Mouse (Mus musculus) left cerebral cortex, postnatal 25 days (tissue): ENCODE results near the gene Cep152. TPM values are rescaled to one million over a fixed set of nuclear protein-coding genes. Genes with fewer than 3 reads are reported as not detected.

ENCODE experiments used
- DNase-seq, 2 experiments: peaks; one replicate each; pipeline ENCODE4 v3.0.0; 2022; ENCODE audit warnings: low spot score in 2 of 2, mixed read lengths in 1 of 2
- intact Hi-C: fragments of 180-260 bp; cut with DNase I; formaldehyde crosslinking; loops from one replicate; pipeline ENCODE4 v1.15.1; 2025
- total RNA-seq, 2 experiments: library from RNA; stranded (reverse); gene quantifications; 2 replicates each; pipeline ENCODE4 v1.2.3; 2021

Gene Cep152
- total RNA-seq, 2 experiments from 2014 or later, result 2.0 to 2.5 TPM

- intact Hi-C loops, result no loop called here
- DNase-seq, result no peak
These were observed 48.4 kb downstream of the Cep152 start for GRCm38 (mm10) chr2:125576498-125576897.

- intact Hi-C loops, result no loop called here
These were observed 49.1 kb downstream of the Cep152 start for GRCm38 (mm10) chr2:125575766-125576165.

GRCm38 (mm10) chr2:125563884-125564283 lies 61.0 kb downstream of the Cep152 start:
- DNase-seq, result peak in 1 of 2 experiments; percentile 58
- intact Hi-C loops, result no loop called here

More at GRCm38 (mm10) chr2:125575766-125576165, 49.1 kb downstream of the Cep152 start:
- peak; percentile 23 to 56 for DNase-seq

GRCm38 (mm10) chr2:125562407-125562806 lies 62.5 kb downstream of the Cep152 start:
- no peak for DNase-seq
- intact Hi-C loops, result no loop called here

GRCm38 (mm10) chr2:125560037-125560436 lies 64.9 kb downstream of the Cep152 start:
- intact Hi-C loops, result no loop called here
- DNase-seq, result no peak

- no peak for DNase-seq
- intact Hi-C loops, result no loop called here
These were observed 66.0 kb downstream of the Cep152 start for GRCm38 (mm10) chr2:125558634-125559589.

GRCm38 (mm10) chr2:125555830-125556229 lies 69.1 kb downstream of the Cep152 start:
- intact Hi-C loops, result no loop called here
- DNase-seq, result no peak

- intact Hi-C loops, result no loop called here
- no peak for DNase-seq
These were observed 75.9 kb downstream of the Cep152 start for GRCm38 (mm10) chr2:125548806-125549578.

- no peak for DNase-seq
- intact Hi-C loops, result no loop called here
These were observed 79.9 kb downstream of the Cep152 start for GRCm38 (mm10) chr2:125544986-125545385.

- intact Hi-C loops, result no loop called here
- DNase-seq, result no peak
These were observed 81.3 kb downstream of the Cep152 start for GRCm38 (mm10) chr2:125543646-125544045.

- DNase-seq, result no peak
- intact Hi-C loops, result no loop called here
These were observed 83.5 kb downstream of the Cep152 start for GRCm38 (mm10) chr2:125541451-125541850.

- intact Hi-C loops, result no loop called here
- no peak for DNase-seq
These were observed 84.3 kb downstream of the Cep152 start for GRCm38 (mm10) chr2:125540579-125540978.

- intact Hi-C loops, result no loop called here
- DNase-seq, result no peak
These were observed 85.3 kb downstream of the Cep152 start for GRCm38 (mm10) chr2:125539640-125540039.

GRCm38 (mm10) chr2:125530665-125531064 lies 94.2 kb downstream of the Cep152 start:
- intact Hi-C loops, result no loop called here
- DNase-seq, result no peak

GRCm38 (mm10) chr2:125526566-125526965 lies 98.3 kb downstream of the Cep152 start:
- no peak for DNase-seq
- intact Hi-C loops, result no loop called here

- DNase-seq, result no peak
- intact Hi-C loops, result no loop called here
These were observed 99.4 kb downstream of the Cep152 start for GRCm38 (mm10) chr2:125525484-125525883.

- intact Hi-C loops, result no loop called here
- DNase-seq, result no peak
These were observed 108.3 kb downstream of the Cep152 start for GRCm38 (mm10) chr2:125516594-125516993.

GRCm38 (mm10) chr2:125515291-125516057 lies 109.4 kb downstream of the Cep152 start:
- peak in 1 of 2 experiments; percentile 23 for DNase-seq
- intact Hi-C loops, result no loop called here

- intact Hi-C loops, result no loop called here
- DNase-seq, result no peak
These were observed 110.5 kb downstream of the Cep152 start for GRCm38 (mm10) chr2:125514391-125514790.
